Mouse (Mus musculus) cerebellum, adult 2 months (tissue): ENCODE data around the gene P2rx7. TPM values are rescaled to one million over a fixed set of nuclear protein-coding genes. Genes with fewer than 3 reads are reported as not detected.
"Not testable (repeated sequence)": the region's sequence is repeated elsewhere in the genome, so short reads cannot be mapped to it uniquely, and the experiment has no call there.

Source experiments
- DNase-seq, 2 experiments: peaks; one replicate each; pipeline ENCODE4 v3.0.0; 2021
- H3K27ac ChIP-seq: fragments of 200-500 bp; 2 replicates; pipeline ENCODE4 v1.5.1; 2012; ENCODE audit warnings: low read length, control low read depth, inconsistent platforms; ENCODE audit not compliant: insufficient read depth
- H3K27me3 ChIP-seq: fragments of 200-500 bp; 2 replicates; pipeline ENCODE4 v1.6.1; 2012; ENCODE audit warnings: inconsistent platforms, mild to moderate bottlenecking, low read length, moderate library complexity; ENCODE audit not compliant: control insufficient read depth, insufficient read depth
- H3K4me1 ChIP-seq: fragments of 200-500 bp; 2 replicates; pipeline ENCODE4 v1.6.1; 2011; ENCODE audit warnings: low read length; ENCODE audit not compliant: control insufficient read depth, insufficient read depth
- H3K4me3 ChIP-seq: fragments of 200-500 bp; replicated peaks from 2 replicates; pipeline ENCODE3; 2011; ENCODE audit warnings: mild to moderate bottlenecking, low read depth, low read length, control low read depth; ENCODE audit not compliant: insufficient read depth
- CTCF ChIP-seq: fragments of 200-500 bp; IDR thresholded peaks from 2 replicates; pipeline ENCODE4 v1.5.1; 2011; ENCODE audit warnings: low read depth, mild to moderate bottlenecking, control low read depth, low read length, moderate library complexity, borderline replicate concordance; ENCODE audit not compliant: insufficient read depth
- POLR2A ChIP-seq: fragments of 200-500 bp; IDR thresholded peaks from 2 replicates; pipeline ENCODE4 v1.6.1; 2011; ENCODE audit warnings: low read length, control low read depth, borderline replicate concordance; ENCODE audit not compliant: insufficient read depth
- WGBS: fragments of 180-500 bp; shearing (Covaris S2); methylation state at CpG from one replicate; pipeline ENCODE4 v1.1.7; 2018; 5-methylcytosine and 5-hydroxymethylcytosine counted together
- polyA plus RNA-seq: library from polyadenylated mRNA; depleted of rRNA; stranded (reverse); fragments of >200 nt; gene quantifications from 2 replicates; pipeline ENCODE4 v1.2.3, GENCODE M21; 2012

P2rx7 gene
- polyA plus RNA-seq, 1 experiment = 16.8 TPM

- DNase-seq = peak; percentile 39 to 52
- peak overlapping the region; percentile 61 for H3K4me3 ChIP-seq
- TF ChIP-seq CTCF = no peak
- no peak for TF ChIP-seq POLR2A
- H3K27ac ChIP-seq = no peak overlapping the region
- H3K4me1 ChIP-seq = 0 out of 2 replicates have a peak, but pooled peaks cover 2% of the 10 kb centered on the region
- no peaks in the 10 kb centered on the region for H3K27me3 ChIP-seq
- 18% methylated on average over 16 of the region's 16 CpGs for WGBS
These were observed 6.8 kb upstream of the P2rx7 start for GRCm38 (mm10) chr5:122636958-122637357.

- 81% methylated on average over 2 of the region's 2 CpGs for WGBS
- Histone ChIP-seq H3K27me3 (no peaks in the 10 kb centered on the region), H3K4me3 (no peak overlapping the region), H3K4me1 (0 out of 2 replicates have a peak, but pooled peaks cover 2% of the 10 kb centered on the region), H3K27ac (no peak overlapping the region)
- no peak for TF ChIP-seq POLR2A
- TF ChIP-seq CTCF = no peak
- no peak for DNase-seq
These were observed 5.4 kb upstream of the P2rx7 start for GRCm38 (mm10) chr5:122638296-122638695.

GRCm38 (mm10) chr5:122639517-122639916 lies 4.2 kb upstream of the P2rx7 start:
- WGBS = 98% methylated on average over 4 of the region's 4 CpGs
- Histone ChIP-seq H3K27ac (no peak overlapping the region), H3K27me3 (no peaks in the 10 kb centered on the region), H3K4me1 (peaks cover 8% of the 10 kb centered on the region; the same call in 1 of the 2 replicates), H3K4me3 (no peak overlapping the region)
- no peak for TF ChIP-seq CTCF
- no peak for TF ChIP-seq POLR2A
- no peak for DNase-seq

- Histone ChIP-seq H3K27me3 (no peaks in the 10 kb centered on the region), H3K4me3 (no peak overlapping the region), H3K4me1 (peaks cover 8% of the 10 kb centered on the region; the same call in 1 of the 2 replicates), H3K27ac (no peak overlapping the region)
- no peak for DNase-seq
- TF ChIP-seq POLR2A (no peak), CTCF (no peak)
- whole genome bisulfite sequencing = 84% methylated on average over 5 of the region's 5 CpGs
These were observed 3.7 kb upstream of the P2rx7 start for GRCm38 (mm10) chr5:122639986-122640385.

GRCm38 (mm10) chr5:122644111-122644607 lies 448 bp downstream of the P2rx7 start:
- H3K4me3 ChIP-seq = peak overlapping the region; percentile 1
- H3K27ac ChIP-seq = no peak overlapping the region
- TF ChIP-seq POLR2A = no peak
- no peak for TF ChIP-seq CTCF
- no peaks in the 10 kb centered on the region for H3K27me3 ChIP-seq
- H3K4me1 ChIP-seq = peaks cover 6% of the 10 kb centered on the region; the same call in 1 of the 2 replicates
- WGBS = 24% methylated on average over 15 of the region's 15 CpGs
- DNase-seq = peak; percentile 40 to 49

- Histone ChIP-seq H3K27ac (no peak overlapping the region), H3K27me3 (no peaks in the 10 kb centered on the region), H3K4me1 (peaks cover 6% of the 10 kb centered on the region; the same call in 1 of the 2 replicates), H3K4me3 (no peak overlapping the region)
- TF ChIP-seq POLR2A (no peak), CTCF (no peak)
- DNase-seq = no peak
- WGBS = 85% methylated on average over 6 of the region's 6 CpGs
These were observed 1.6 kb downstream of the P2rx7 start for GRCm38 (mm10) chr5:122645290-122645689.

GRCm38 (mm10) chr5:122646050-122646449 lies 2.3 kb downstream of the P2rx7 start:
- no peak overlapping the region for H3K4me3 ChIP-seq
- no peak overlapping the region for H3K27ac ChIP-seq
- no peaks in the 10 kb centered on the region for H3K27me3 ChIP-seq
- 92% methylated on average over 11 of the region's 11 CpGs for WGBS
- DNase-seq = no peak
- peaks cover 6% of the 10 kb centered on the region; the same call in 1 of the 2 replicates for H3K4me1 ChIP-seq
- TF ChIP-seq CTCF (no peak), POLR2A (no peak)

GRCm38 (mm10) chr5:122647256-122647924 lies 3.7 kb downstream of the P2rx7 start:
- Histone ChIP-seq H3K27ac (no peak overlapping the region), H3K4me3 (no peak overlapping the region), H3K27me3 (no peaks in the 10 kb centered on the region), H3K4me1 (peaks cover 9% of the 10 kb centered on the region; the same call in 1 of the 2 replicates)
- TF ChIP-seq POLR2A (no peak), CTCF (no peak)
- DNase-seq = no peak
- whole genome bisulfite sequencing = 52% methylated on average over 9 of the region's 9 CpGs

- DNase-seq, H3K27ac ChIP-seq, H3K4me3 ChIP-seq, H3K27me3 ChIP-seq: not testable (repeated sequence)
- WGBS = 96% methylated on average over 14 of the region's 14 CpGs
- H3K4me1 ChIP-seq = peaks cover 15% of the 10 kb centered on the region
These were observed 4.3 kb downstream of the P2rx7 start for GRCm38 (mm10) chr5:122647952-122648374.
